Mouse (Mus musculus) embryonic fibroblast, embryonic 13.5 days (primary cell): Measurements from ENCODE around the gene Npas3. TPM values are rescaled to one million over a fixed set of nuclear protein-coding genes. Genes with fewer than 3 reads are reported as not detected.
A peak's percentile ranks its signal among the peaks of the same experiment; 100 is the strongest.

Experiments
- H3K27ac ChIP-seq: 2 replicates; pipeline ENCODE4 v1.5.1; 2012; ENCODE audit warnings: low read length, control low read depth, inconsistent platforms; ENCODE audit not compliant: insufficient read depth
- H3K4me1 ChIP-seq: 2 replicates; pipeline ENCODE4 v1.6.1; 2011; ENCODE audit warnings: low read length; ENCODE audit not compliant: control insufficient read depth, insufficient read depth
- H3K4me3 ChIP-seq: 2 replicates; pipeline ENCODE4 v1.5.1; 2011; ENCODE audit warnings: mild to moderate bottlenecking, control low read depth, low read length; ENCODE audit not compliant: insufficient read depth
- CTCF ChIP-seq: IDR thresholded peaks from 2 replicates; pipeline ENCODE4 v1.5.1; 2011; ENCODE audit warnings: mild to moderate bottlenecking, control low read depth, low read length, moderate library complexity, borderline replicate concordance; ENCODE audit not compliant: insufficient read depth
- POLR2A ChIP-seq: IDR thresholded peaks from 2 replicates; pipeline ENCODE4 v1.6.1; 2011; ENCODE audit warnings: low read depth, mild to moderate bottlenecking, control low read depth, low read length, moderate library complexity
- polyA plus RNA-seq: library from polyadenylated mRNA; stranded (reverse); fragments of >200 nt; gene quantifications from 2 replicates; pipeline ENCODE4 v1.2.4, GENCODE M21; 2011; ENCODE audit warnings: low read depth; ENCODE audit not compliant: missing spikeins, insufficient read length

Gene Npas3
- 5.4 and 6.6 TPM in 2 replicates for polyA plus RNA-seq

DNA sequence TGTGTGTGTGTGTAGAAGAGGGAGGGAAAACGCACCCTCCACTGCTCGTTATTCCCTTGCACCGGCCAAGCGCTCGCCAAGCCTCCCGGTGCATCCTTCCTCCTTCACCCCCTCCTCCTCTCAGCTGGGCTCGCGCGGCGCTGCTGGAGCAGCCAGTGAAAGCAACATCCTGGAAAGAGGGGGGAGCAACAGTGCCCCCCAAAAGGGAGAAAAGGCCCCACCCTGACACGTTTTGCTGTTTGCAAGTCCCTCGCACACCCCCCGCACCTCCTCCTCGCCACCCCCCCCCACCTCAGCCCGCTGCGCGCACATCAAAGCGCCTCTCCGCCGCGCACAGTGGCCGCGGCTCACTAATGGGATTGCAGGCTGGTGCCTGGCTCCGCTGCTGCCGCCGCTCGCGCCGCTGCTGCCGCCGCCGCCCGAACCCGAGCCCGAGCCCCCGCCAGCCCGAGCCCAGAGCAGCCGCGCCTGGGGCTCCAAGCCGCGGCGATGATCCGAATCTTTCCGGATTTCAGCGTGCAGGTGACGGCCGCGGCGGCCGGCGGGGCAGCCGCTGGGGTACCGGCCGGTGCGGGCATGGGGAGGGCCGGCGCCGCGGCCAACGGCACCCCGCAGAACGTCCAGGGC, at the start of gene Npas3:
Gene Npas3, plus strand, starts transcription at position 577 of the 627 bp plus-strand sequence.
- TF ChIP-seq POLR2A (no peak), CTCF (no peak)
- H3K4me3 ChIP-seq = peak within 1 kb of the TSS; percentile 42
- peaks cover 2% of the 10 kb centered on the region; the same call in 1 of the 2 replicates for H3K4me1 ChIP-seq
- no peak within 1 kb of the TSS for H3K27ac ChIP-seq

DNA sequence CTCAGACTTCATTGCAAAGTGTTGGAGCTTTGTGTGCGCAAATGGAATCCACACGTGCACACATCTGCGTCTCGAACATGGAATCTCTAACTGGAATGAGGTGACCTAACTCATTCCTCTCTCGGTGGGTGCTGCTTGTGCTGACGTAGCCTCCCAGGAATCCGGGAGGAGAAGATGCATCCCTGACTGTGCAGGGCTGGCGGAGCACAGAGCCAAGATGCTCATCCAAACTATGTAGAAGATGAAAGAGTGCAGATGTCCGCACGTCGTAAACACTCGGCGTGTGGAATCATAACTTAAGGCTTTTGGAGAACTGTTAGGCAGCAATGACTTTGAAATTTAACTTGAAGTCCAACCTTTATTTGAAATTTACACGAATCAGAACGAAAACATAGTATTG, 31.3 kb upstream of the Npas3 start:
- TF ChIP-seq CTCF (no peak), POLR2A (no peak)

DNA sequence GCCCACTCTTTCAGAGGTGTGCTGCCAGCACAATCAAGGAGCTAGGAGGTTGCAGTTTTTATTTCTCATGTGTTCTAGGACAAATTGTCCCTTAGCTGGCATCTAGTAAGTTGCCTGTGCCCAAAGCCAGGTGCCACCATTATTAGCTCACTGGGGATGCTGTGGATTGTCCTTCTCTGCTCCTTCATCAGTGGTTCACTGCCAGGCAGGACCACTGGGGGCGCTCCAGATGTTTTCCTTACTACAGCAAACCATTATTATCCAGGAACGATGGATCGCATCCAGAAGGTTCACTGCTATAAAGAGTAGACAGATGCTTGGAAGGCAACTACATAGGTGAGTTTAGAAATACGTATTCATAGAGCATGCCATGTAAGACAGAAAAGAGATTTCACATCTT, 25.7 kb upstream of the Npas3 start:
- Histone ChIP-seq H3K4me1 (no peaks in the 10 kb centered on the region), H3K27ac (no peak overlapping the region), H3K4me3 (no peak overlapping the region)
- TF ChIP-seq POLR2A = no peak
- no peak for TF ChIP-seq CTCF

More for the DNA sequence above, 31.3 kb upstream of the Npas3 start:
- H3K4me1 ChIP-seq = no peaks in the 10 kb centered on the region
- no peak overlapping the region for H3K4me3 ChIP-seq
- H3K27ac ChIP-seq = no peak overlapping the region

DNA sequence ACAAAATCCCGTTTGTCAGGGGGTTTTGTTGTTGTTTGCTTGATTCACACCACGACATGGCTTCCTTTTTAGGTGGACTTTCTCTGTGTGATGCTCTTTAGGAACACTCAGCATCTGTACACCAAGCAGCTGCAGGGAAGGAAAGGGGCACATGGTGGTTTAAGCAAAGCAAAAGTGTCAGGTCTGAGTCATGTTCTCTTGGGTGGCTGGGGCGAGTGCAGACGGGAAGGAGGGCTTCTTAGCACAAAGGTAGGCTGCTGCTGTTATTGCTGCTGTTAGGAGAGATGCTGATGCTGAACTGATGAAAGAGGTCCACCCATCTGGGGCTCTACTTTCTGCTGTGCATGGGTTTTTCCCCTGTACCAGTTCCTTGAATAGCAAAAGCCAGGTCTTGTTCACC, 21.1 kb upstream of the Npas3 start:
- no peak for TF ChIP-seq POLR2A
- no peak for TF ChIP-seq CTCF
- Histone ChIP-seq H3K4me1 (no peaks in the 10 kb centered on the region), H3K27ac (no peak overlapping the region), H3K4me3 (no peak overlapping the region)

DNA sequence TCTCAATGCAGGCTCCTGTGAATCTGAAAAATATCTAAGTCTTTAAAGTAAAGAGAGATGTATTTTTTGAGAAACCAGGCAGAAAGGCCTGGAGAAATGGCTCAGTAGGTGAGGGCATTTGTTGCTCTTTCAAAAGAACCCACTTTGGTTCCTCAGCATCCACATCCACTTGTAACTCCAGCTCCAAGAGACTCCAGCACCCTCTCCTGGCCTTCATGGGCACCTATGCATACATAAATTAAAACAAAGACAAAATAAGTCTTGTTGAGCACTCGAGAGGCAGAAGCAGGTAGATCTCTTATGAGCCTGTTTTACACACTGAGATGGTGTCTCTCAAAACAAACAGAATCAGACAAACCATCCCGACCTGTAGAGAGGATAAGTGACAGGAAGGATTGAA, 19.1 kb upstream of the Npas3 start:
- Histone ChIP-seq H3K27ac (no peak overlapping the region), H3K4me3 (no peak overlapping the region), H3K4me1 (no peaks in the 10 kb centered on the region)
- TF ChIP-seq POLR2A (no peak), CTCF (no peak)

DNA sequence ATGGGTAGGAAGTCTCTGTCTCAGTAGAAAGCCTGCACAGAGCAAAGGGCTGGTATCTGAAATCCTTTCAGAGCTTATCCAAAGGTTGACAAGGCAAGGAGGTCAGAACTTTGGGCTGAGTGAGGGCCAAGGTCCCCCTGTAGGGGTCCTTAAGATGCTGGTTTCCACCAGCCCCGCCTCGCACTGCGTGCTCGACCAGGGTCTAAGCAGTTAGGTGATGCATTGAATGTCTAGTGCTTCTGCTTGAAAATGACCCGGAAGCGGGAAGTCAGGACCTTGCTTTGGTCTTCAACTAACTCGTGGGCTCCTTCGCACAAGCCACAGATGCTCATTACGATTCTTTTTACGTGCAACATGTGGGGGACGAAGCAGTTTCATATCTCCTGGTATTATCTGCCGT, 2.3 kb upstream of the Npas3 start:
- no peak for TF ChIP-seq CTCF
- TF ChIP-seq POLR2A = no peak
- Histone ChIP-seq H3K4me3 (no peak overlapping the region), H3K4me1 (peaks cover 2% of the 10 kb centered on the region; the same call in 1 of the 2 replicates), H3K27ac (no peak overlapping the region)

- no peak for TF ChIP-seq POLR2A
- no peak for TF ChIP-seq CTCF
- peaks cover 2% of the 10 kb centered on the region; the same call in 1 of the 2 replicates for H3K4me1 ChIP-seq
- no peak overlapping the region for H3K27ac ChIP-seq
- no peak overlapping the region for H3K4me3 ChIP-seq
Observed at GRCm38 (mm10) chr12:53246581-53247490, 1.6 kb upstream of the Npas3 start.

- Histone ChIP-seq H3K4me3 (peak overlapping the region; percentile 42), H3K27ac (no peak overlapping the region), H3K4me1 (peaks cover 2% of the 10 kb centered on the region; the same call in 1 of the 2 replicates)
- TF ChIP-seq CTCF = no peak
- TF ChIP-seq POLR2A = no peak
Observed at GRCm38 (mm10) chr12:53247491-53248035, 914 bp upstream of the Npas3 start.

DNA sequence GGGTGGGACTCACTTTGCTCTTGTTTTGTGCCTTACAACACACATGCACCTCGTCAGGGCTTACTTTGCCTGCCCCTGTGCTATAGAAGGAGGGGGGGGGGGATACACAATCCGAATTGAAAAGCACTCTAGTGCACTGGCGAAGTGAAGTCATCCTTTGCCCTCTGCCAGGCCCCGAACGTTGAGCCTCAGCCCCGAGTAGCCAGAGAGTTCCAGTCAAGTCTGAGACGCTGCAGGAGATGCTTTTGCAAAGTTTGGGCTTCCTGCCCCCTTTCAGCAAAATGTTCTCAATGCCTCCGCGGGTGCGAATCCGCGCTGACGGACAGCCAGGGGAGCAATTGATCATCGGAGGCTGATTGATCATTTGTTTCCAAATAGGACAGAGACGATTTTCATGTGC, 319 bp downstream of the Npas3 start:
- TF ChIP-seq POLR2A (no peak), CTCF (no peak)
- Histone ChIP-seq H3K4me1 (peaks cover 2% of the 10 kb centered on the region; the same call in 1 of the 2 replicates), H3K27ac (no peak overlapping the region), H3K4me3 (peak overlapping the region; percentile 42)

- Histone ChIP-seq H3K27ac (no peak overlapping the region), H3K4me1 (peaks cover 2% of the 10 kb centered on the region; the same call in 1 of the 2 replicates), H3K4me3 (peak overlapping the region; percentile 20)
- peak; percentile 35; the same call in 1 of the 2 replicates for TF ChIP-seq CTCF
- 0 out of 2 replicates have a peak, but pooled peaks have one; percentile 21 for TF ChIP-seq POLR2A
Observed at GRCm38 (mm10) chr12:53251701-53252181, 3.3 kb downstream of the Npas3 start.
